Mouse (Mus musculus): ENCODE measurements at regions not wholly inside any gene's neighbourhood (a gene's known extent, or its start where the extent isn't known, plus 50 kb on each side); places are given as distances from the start of the nearest gene placed in this dataset.

DNA sequence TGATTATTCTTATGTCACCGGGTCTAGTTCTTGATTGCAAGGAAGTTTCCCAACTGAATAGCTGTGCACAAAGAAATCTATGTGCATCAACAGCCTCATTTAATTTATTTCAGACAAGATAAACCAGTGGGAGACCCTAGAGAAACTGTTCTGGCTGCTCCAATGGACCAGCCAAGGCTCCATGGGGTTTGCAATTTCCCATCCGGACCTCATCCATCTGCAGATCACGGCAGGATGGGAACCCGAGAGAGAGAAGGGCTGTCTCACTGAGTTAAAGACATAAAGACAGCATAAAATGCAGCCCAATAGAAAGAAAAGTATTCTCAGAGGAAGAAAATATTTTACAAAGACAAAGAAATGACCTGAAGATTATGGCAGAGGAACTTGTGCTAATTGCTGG lies 458.5 kb upstream of the Cdh10 start:
- no peak for DNase-seq (ENCODE audit: low spot score in 2 of 2)

DNA sequence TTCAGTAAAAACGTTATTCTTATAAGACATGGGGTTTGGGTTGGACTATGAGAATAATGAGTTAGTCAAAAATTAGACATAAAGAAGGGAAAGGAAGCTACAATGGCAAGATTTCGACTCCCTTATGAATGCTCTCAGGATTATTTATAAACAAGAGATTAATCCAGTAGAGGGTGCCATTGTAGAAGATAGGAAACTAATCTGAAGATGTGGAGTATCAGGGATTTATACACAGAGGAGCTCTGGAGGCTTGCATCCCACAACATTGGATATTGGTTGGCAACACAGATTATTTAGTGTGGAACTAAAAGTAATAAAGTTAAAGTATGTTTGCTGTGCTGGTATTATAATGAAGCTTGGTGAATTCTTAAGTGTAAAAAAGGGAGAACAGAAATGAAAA lies 419.0 kb upstream of the Cdh10 start:
- DNase-seq (ENCODE audit: low spot score in 2 of 2), result no peak

DNA sequence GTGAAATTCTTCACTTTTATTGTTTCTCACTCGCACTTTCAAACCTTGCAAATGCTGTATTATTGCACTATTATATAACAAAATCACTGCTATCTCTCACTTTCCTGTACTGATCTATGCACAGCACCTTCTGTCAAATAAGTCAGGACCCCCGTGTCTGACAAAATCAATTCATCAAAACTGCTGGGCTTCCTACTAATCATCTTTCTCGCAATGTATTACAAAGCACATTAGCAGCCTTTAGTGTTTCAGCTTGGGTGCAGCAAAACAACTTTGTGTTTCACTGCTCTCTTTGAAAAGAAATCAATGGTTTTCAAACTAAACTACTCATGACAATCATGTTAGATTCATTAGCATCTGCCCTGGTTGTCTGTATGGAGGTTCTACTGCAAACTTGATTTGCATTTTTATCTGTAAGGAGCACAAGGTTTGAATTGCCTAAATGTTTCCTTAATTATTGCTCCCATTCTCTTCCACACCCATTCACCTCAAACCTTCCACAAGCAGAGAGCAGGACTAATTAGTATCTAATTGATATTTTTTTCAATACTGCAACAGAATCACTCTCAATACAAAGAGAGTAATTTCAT lies 418.4 kb upstream of the Cdh10 start:
- no peak for DNase-seq (ENCODE audit: low spot score in 2 of 2)

DNA sequence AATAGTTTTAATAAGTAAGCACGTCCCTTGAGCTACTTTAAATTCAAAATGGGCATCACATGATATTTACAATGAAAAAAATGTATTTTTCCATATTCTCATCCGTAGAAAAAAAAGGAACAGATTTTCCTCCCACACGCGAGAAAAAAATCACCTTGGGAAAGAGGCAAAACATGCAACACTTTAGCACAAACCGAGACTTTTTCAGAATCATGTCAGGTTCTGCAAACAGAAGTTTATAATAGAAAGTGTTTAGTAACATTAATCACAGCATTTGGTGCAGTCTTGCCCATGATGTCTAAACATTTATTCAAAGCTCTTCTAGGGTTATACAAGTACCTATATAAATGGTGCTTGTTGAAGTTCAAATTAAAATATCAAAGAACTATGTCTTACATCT lies 386.0 kb upstream of the Cdh10 start:
- DNase-seq (ENCODE audit: low spot score in 2 of 2), result no peak

DNA sequence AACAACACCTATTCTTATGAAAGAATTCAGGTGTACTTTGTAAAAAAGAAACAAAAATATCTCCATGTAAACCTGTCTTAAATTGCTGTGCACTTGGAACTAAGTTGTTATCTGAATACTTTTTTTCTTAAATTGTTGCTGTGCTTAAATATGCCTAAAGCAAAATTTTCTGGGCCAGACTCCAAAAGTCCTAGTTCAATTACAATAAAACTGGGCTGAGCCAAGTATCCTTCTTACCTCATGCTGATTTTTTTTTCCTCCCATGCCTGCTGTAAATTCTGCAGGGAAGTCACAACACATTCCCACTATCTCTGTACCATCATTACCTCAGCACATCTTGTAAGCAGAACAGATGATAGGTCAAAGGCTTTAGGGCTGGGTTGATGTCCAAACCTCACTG lies 364.9 kb upstream of the Cdh10 start:
- DNase-seq (ENCODE audit: low spot score in 2 of 2), result no peak

DNA sequence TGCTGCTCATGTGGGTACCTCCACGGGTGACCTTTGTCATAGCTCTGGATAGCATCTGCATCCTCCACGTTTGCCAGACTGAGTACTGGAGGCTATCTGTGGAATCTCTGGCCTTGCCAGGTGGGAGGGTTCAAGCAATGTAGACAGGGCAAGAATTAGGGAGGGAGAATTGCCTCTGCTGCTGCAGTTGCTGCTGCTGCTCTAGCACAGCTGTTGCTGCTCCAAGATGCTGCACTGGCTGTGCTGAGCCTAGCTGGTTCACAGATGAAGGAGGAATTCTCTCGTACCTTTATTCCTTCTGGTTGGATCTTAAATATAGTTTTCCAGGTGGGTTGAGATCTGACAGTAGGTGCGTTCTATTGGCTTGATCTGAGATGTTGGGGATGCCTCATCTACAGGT lies 336.4 kb upstream of the Cdh10 start:
- DNase-seq (ENCODE audit: low spot score in 2 of 2), result no peak

DNA sequence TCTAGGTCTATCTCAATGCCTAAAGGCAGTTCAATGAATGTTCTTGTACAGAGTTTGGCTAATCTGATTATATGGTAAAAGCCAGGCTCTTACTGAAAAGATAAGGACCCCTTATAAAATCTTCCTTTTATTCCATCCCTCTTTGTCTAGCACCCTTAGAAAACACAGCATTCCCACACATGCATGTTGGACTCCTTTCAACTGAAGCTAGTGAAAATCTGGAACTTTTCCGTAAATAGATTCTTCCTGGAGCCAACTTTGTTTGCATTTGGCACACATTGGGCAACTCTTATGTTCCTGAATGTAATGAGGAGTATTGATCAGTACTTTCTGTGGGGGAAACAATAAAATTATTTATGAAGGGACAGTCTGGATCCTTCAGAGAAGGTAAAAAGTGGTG lies 307.1 kb upstream of the Cdh10 start:
- peak in 1 of 2 experiments; percentile 33 for DNase-seq (ENCODE audit: low spot score in 2 of 2)

DNA sequence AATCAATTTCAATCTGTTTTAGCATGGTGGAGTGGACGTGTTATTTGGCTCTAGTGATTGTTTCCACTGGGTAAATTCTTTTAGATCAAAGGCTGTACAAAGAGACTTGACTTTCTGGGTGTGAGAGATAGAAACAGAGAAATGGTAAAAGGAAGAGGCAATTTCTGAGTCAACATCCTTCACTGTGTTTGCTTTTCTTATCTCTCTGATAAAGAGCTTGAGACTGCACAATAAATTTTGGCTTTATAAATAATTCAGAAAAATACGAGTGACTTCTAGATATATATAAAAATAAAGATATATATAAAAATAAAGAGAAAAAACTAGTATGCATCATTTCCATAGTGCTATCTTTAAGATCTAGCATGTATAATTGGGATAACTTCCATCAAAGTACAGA lies 301.0 kb upstream of the Cdh10 start:
- no peak for DNase-seq (ENCODE audit: low spot score in 2 of 2)

DNA sequence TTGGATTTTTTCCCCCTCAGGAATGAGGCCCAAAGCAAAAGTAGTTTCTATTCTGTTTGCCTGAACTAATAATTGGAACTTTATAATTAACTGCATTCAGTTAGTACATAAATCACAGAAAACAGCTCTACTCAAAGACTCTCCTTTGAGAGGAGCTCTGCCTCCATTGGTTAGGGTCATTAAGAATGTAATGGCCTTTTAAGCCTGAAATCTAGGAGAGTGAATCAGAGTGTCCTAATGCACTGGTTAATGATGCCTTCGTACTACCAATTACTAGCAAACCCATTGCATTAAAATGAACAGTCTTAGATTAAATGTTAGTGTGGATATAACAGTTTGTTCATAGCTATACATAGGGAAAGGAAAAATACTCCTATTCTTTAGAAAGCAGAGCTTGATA lies 262.3 kb upstream of the Cdh10 start:
- DNase-seq (ENCODE audit: low spot score in 2 of 2), result no peak
